Mouse (Mus musculus) urinary bladder, postnatal 10 days (tissue): ENCODE data around the gene Gas7.
A peak's percentile ranks its signal among the peaks of the same experiment; 100 is the strongest.

Experiments
- DNase-seq: peaks from one replicate; pipeline ENCODE4 v3.0.0; 2022; ENCODE audit warnings: low spot score

Gas7 gene

DNA sequence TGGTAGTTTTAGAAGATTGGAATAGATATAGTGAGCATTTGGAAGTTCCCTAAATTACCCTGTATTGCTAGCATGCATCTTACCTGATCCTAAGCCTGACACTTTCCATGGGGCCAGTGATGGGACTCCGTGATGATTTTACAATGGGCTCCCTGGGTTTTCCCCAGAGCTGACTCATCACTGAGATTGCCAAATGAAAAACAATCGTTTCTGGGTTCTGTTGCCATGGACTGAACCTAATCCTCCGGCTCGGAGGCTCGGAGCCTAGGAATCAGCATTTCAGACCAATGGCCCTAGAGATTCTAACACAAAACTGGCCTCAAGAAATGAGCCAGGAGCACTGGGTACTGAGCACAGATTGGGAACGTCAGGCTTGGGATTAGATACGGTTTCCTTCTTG is 167.1 kb downstream of the Gas7 start:
- DNase-seq, result no peak

DNA sequence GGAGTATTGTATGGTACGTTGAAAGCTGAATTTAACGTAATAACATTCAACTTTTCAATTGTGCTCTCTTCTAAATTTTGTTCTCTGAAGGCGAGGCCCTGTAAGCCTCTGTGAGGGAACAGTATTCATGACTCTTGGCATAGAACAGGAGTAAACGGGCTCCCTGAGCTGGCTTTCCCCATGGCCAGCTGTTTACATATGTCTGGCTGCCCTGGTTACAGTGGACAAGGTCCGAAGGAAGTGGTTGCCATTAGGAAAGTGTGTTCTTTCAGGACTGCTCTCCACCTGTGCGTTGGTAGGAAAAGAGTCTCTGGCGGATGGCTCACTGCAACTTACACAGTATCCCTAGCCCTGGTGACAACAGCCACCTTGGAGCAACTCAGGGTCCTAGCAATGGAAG is 171.9 kb downstream of the Gas7 start:
- no peak for DNase-seq

- DNase-seq, result no peak
These were observed 173.3 kb downstream of the Gas7 start for GRCm38 (mm10) chr11:67628522-67628921.

DNA sequence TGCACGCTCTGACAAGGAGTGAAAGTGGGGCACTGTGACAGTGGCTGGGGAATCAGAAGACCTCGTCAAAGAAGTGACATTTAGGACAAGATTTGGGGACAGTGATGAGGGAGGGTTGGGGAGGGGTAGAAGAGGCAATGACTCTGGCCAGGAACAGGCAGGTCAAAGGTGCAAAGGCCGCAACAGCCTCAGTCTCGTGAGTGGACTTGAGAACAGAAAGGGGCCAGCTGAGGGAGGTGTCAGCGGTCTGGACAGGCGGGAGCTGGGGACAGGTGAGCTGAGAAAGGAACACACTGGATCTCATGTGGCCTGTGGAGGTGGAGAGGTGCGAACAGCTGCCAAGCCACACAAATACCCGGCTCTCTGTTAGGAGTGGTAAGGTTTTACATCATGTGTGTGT is 177.7 kb downstream of the Gas7 start:
- no peak for DNase-seq

DNA sequence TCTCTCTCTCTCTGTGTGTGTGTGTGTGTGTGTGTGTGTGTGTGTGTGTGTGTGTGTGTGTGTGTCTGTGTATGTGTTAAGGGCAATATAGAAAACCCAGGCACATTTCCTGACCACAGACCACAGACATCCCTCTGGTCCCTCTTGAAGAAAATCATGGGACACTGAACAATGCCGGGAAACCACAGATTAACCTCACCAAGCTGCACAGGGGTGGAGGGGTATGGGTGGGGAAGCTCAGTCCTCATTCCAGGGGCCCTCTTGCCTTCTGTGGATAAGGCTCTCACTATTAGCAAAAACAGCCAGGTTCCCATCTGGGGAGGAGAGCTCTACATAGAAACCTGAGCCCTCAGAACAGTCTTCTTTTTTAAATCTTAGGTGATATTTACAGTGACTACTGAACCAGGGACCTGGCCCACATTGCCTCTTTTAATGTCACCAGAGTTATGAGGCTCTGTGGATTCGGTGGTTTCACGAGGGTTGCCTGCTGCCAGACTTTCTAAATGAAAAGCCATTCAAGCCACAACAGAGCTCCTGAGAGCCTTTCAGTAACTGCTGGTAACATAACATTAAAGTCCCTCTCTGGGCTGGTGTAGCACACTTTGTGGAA is 178.5 kb downstream of the Gas7 start:
- DNase-seq, result no peak

DNA sequence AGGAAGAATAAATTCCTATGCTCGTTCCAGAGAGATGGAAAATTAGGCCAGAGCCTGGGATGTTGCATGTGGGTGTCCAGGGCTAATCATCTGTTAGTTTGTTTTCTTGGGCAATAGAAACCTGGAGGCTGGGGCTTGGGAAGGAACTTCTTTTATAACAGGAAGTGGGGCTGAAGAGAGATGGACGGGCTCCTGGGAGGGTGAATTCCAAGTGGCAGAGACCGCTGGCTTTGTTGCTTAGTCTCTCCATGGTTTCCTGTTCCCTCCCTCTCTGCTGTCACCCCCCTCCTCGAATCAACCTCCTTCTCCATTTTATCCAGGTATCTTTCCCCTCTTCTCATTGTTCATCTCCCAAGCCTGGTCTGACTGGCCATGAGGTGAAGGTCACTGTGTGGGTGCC is 181.0 kb downstream of the Gas7 start:
- no peak for DNase-seq

DNA sequence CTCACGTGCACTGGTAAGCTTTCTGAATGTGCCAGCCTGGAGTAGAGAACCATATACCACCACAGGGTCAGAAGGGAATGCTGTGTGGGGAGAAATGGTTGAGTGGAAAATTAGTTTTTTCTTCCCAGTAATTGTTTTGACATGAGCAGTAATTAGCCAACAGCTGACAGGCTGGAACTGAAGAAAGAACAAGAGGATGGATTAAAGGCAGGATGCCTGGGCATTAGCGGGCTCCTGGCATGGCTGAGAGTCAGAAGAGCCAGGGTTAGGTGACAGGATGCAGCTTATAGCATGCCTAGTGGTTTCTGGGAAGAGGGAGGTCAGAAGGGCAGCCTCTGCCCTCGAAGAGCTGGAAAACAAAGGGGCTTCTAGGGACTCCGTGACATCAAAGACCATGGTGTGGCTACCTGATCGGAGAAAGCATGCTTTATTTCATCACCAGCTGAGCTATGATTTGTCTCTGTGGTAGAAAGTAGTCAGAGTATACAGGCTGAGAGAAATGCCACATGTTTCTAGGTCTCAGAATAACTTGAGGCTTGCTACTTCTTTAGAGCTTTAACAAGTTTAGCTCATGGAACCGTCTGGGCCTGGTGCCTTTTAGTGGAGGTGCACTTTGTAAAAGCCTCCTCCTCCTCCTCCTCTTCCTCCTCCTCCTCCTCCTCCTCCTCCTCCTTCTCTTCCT is 181.8 kb downstream of the Gas7 start:
- no peak for DNase-seq

DNA sequence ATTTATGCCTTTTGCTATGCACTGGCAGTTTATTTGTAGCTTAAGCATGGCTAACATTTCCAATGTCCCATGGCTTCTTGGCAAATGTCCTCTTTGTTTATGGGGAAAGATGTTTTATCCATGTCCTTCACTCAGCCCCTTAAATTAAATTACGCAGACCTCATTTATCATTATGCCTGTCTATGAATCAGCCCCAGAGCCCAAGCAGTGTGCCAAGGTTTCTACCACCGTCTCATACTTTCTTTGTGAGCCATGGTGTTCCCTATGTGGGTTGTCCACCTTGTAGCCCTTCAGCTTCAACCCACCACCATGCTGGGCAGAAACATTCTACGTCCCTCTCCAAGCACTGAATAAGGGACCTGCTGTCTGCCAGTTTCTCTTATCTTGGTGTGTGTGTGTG is 183.2 kb downstream of the Gas7 start:
- no peak for DNase-seq

- DNase-seq, result no peak
These were observed 185.1 kb downstream of the Gas7 start for GRCm38 (mm10) chr11:67640299-67640698.

DNA sequence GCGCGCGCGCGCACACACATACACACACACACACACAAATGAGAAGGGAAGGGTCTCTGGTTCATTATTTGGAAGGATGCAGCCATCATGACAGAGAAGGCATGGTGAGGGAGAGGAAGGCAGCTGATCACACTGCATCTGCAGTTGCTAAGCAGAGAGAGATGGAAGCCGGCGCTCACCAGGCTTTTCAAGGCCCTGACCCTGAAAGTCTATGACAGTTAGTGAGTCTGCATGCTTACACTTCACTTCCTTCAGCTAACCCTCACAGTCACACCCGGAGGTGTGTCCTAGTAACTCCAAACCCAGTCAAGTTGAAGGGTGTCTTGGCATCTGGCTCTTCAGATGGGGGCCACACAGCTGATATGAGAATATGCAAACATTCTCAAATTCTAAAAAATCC is 187.2 kb downstream of the Gas7 start:
- no peak for DNase-seq

DNA sequence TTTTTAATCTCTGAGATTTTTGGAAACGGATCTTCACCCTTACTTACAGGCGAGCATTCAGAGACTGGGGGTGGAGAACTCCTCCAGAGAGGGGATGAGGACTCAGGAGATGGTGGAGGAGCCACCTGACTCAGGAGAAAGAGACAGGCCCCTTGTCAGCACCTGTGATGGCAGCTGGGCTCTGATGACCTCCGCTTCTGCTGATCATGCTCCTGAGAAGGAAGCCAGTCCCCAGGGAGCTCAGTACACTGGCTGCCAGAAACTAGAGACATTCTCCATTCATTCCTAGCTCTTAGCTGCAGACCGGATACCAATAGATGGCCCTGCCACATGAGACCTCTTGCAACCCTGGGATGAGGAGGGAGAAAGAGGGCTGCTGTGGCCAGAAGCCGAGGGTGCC is 187.6 kb downstream of the Gas7 start:
- no peak for DNase-seq

- no peak for DNase-seq
These were observed 188.2 kb downstream of the Gas7 start for GRCm38 (mm10) chr11:67643465-67643864.

DNA sequence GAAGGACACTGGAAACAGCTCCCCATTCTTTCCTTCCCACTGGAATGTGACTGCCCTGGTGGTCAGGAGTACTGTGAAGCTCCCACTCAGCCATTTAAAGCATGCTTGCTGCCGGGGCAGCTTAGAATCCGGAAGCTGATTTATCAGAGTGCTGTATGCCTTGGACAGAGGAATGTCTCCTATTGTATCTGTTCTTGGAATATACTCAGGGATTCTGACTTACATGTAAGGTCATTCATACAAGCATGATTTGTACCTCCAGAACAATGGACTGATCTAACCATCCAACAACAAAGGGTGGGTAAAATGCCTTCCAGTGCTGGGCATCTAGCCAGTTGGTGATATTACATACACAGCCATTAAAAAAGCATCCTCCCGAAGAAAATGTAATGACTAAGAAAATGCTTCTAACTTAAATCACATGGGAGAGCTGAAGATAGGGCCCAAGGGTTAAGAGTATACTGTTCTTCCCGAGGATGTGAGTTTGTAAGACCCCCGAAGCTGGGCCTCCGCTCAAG is 189.5 kb downstream of the Gas7 start:
- no peak for DNase-seq

- DNase-seq, result peak; percentile 34
These were observed 192.5 kb downstream of the Gas7 start for GRCm38 (mm10) chr11:67647745-67648144.

GRCm38 (mm10) chr11:67648651-67649407 is 193.6 kb downstream of the Gas7 start:
- DNase-seq, result no peak

DNA sequence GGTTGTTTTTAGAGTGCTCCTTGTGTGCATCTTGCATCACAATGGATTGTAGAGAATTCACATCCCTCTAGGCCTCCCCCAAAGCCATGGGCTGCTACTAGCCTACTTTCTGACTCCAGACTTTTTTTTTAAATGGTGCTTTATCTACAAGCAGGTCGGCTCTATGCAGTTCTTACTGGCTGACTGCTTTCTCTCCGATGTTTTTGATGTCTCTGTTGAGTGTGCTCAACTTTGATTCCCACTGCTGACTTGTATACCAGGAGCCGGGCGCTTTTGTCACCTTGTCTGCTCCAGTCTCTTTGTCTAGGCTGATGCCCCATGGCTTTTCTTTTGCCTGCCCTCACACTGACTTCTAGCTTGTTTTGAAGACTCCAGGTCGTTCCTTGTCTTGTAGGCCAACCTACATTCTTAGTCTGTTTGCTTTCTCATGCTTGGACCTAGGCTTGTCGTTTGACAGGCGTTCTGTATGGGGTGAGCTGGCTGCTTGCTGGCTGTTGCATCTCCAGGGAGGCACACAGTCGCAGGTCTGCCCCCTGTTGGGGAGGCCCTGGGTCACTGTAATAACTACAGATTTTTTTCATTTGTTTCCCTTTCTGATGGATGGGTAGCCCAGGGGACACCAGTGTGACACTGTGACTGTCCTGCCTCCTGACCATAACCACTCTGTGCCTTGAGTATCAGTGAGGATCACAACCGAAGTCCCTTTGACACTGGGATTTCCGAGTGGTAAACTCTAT is 194.9 kb downstream of the Gas7 start:
- no peak for DNase-seq

DNA sequence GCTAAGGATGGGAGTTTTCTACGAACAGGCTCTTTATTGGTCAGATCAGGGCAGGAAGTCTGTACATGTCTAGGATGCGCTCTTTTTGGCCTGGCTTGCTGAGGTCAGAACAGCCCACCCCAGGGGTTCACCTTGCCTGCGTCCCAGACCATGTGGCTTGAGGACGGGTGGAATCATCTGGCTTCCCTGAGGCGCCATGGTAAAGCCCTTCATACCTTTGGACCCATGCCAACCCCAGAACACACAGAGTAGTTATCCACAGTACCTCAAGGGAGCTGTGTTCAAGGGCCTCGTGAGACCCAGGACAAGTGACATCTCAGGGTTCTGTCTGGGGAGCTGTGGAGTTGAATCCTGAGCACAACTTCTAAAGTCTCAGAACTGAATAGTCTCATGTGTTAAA is 196.5 kb downstream of the Gas7 start:
- DNase-seq, result no peak

DNA sequence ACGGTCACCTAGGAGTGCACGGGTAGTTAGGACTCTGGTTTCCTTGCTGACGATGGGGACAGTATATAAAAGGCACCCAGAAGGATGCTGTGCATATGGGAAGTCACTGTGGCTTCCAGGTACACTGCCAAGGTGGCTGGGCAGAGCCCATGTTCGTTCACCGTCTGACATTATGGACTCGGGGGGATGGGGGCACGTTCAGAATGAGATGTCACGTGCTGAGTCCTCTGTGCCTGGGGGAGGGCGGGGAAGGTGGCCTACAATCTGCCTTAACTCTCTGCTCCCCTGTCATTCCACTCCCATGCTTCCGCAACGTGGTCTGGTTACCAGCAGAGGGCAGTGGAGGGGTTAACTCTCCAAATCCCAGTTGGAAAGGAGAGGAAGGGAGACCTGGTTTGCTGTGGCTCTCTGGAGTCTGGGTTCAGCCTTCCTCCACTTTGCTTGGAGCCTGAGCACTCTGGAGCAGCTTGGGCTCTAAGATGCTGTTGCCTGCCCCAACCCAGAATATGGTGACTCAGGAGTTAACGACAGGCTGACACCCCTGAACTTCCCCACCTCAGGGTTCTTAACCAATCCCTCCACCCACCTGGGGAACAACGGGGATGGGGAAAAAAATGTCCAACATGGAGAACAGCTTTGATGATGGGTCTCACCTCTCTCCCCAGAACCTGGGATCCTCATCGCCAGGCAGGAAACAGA is 197.1 kb downstream of the Gas7 start:
- no peak for DNase-seq

DNA sequence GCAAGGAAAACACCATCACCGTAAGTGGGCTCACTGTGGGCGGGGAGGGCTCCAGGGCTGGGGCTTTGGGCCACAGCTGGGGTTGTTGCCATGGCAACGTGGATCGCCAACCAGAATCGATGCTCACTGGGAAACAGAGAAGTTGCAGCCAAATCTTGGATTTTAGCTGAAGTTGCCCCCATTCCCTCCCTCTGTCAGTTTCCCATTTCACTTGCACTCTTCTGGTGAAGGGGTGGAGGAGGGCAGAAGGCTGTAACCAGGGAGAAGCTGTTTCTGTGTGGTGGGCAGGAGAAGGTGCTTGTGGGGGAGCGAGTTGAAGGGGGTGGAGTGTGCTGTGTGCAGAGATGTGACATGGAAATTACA is 197.6 kb downstream of the Gas7 start:
- no peak for DNase-seq

DNA sequence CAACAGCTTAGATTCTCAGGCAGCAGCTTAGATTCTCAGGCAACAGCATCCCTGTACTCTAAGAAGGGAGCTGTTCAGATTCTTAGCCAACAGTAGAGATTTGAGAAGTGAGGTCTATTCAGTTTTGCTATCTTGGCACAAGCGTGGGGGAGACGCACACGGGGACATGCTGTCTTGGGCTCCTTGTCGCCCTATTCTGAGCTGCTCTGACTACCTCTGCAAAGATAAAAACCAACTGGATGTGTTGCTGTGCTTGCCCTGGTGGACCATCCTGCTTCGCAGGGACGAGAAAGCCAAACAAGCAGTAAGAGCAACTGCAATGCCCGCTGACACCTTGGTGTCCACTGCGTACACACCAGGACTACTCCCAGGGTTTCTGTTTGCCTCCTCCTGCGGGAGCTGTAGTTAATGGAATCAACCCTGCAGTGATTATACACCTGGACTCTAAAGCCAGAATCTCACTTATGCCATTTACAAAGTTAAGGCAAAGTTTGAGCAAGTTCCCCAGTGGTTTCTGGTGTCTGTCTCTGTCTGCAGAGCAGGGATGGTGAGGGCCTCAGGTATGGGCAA is 198.4 kb downstream of the Gas7 start:
- DNase-seq, result no peak

DNA sequence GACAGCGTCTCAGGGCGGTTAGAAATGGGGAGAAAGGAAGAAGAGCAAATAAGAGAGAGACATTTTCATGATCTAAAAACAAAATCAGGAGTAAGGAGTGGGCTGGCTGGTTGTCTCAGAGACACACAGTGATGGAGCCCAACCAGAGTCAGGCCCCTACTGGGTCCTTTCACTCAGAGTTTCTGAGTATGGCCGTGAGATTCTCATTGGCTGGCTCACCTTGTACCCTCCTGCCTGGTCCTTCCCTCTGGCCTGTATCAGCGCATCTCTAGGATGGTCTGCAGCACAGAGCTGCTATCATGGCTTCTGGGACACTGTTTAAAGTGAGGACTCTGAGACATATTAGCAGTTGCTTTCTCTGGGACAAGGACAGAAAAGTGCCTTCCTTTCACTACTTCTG is 199.3 kb downstream of the Gas7 start:
- no peak for DNase-seq
